In the genomic region with DNA sequence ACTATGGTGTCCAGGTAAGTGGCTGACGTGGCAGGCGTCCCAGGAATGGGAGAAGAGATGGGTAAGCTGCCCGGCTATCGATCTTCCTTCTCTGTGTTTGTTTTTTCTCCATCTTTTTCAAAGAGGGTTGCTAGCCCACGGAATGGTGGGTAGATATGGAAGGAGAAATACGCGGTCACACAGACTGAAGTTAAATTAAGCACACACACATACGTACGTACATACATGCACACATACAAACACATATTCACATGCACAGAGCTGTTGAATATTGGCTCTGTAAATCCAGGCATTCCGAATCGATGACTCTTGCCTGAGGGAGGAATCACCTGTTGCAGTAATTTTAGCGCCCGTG, we compare ENCODE assay signal across 8 mouse cellular contexts. TPM values are rescaled to one million over a fixed set of nuclear protein-coding genes. Genes with fewer than 3 reads are reported as not detected.
DNase-seq lines count a peak whose midpoint lies in the region; ATAC-seq lines count a peak whose summit lies in the region.

No protein-coding gene starts in this region.

- DNase-seq in lung, postnatal 14 days, result no peak
- DNase-seq in embryonic facial prominence, embryonic 14.5 days (ENCODE audit: low spot score), result no peak
- DNase-seq in adrenal gland, postnatal 36 days, result no peak
- DNase-seq in gastrocnemius, postnatal 4 days (ENCODE audit: low spot score in 2 of 2), result no peak

- H3K4me1 ChIP-seq in lung, embryonic 15.5 days, result peaks cover 23% of the 10 kb centered on the region
- peaks cover 11% of the 10 kb centered on the region for H3K4me1 ChIP-seq in embryonic facial prominence, embryonic 14.5 days (ENCODE audit: control insufficient read depth, insufficient read depth, low read length)
- peaks cover 8% of the 10 kb centered on the region for H3K4me1 ChIP-seq in intestine, embryonic 16.5 days (ENCODE audit: control insufficient read depth, insufficient read depth, low read length)
- H3K4me1 ChIP-seq in neural tube, embryonic 14.5 days (ENCODE audit: control insufficient read depth, insufficient read depth, low read length), result peaks cover 7% of the 10 kb centered on the region

- H3K4me2 ChIP-seq in lung, embryonic 15.5 days, result peak overlapping the region; percentile 69
- H3K4me2 ChIP-seq in embryonic facial prominence, embryonic 14.5 days (ENCODE audit: low read depth, low read length), result peak overlapping the region; percentile 89
- peak overlapping the region; percentile 64 for H3K4me2 ChIP-seq in intestine, embryonic 16.5 days (ENCODE audit: low read depth, low read length)
- peak overlapping the region; percentile 79 for H3K4me2 ChIP-seq in neural tube, embryonic 14.5 days (ENCODE audit: low read depth, low read length)

- peak overlapping the region; percentile 91; the same call in 1 of the 2 replicates for H3K27ac ChIP-seq in lung, embryonic 15.5 days
- peak overlapping the region; percentile 95 for H3K27ac ChIP-seq in embryonic facial prominence, embryonic 14.5 days (replicated peaks; ENCODE audit: low read depth, low read length)
- peak overlapping the region; percentile 95 for H3K27ac ChIP-seq in intestine, embryonic 16.5 days (ENCODE audit: low read length)
- H3K27ac ChIP-seq in neural tube, embryonic 14.5 days (ENCODE audit: low read depth, low read length), result peak overlapping the region; percentile 89

- no peaks in the 10 kb centered on the region for H3K9me3 ChIP-seq in lung, embryonic 15.5 days
- H3K9me3 ChIP-seq in embryonic facial prominence, embryonic 14.5 days (ENCODE audit: control insufficient read depth, low read length), result no peaks in the 10 kb centered on the region
- H3K9me3 ChIP-seq in intestine, embryonic 16.5 days (ENCODE audit: control insufficient read depth, low read length), result no peaks in the 10 kb centered on the region
- no peaks in the 10 kb centered on the region for H3K9me3 ChIP-seq in neural tube, embryonic 14.5 days (ENCODE audit: control insufficient read depth, low read length)

- 5% methylated on average over 13 of the region's 13 CpGs for WGBS in lung, embryonic 15.5 days
- WGBS in embryonic facial prominence, embryonic 14.5 days, result 7% methylated on average over 13 of the region's 13 CpGs
- WGBS in intestine, embryonic 16.5 days, result 8% methylated on average over 13 of the region's 13 CpGs
- WGBS in neural tube, embryonic 14.5 days, result 13% methylated on average over 13 of the region's 13 CpGs

- peak overlapping the region; percentile 67 for H3K4me3 ChIP-seq in lung, embryonic 15.5 days
- H3K4me3 ChIP-seq in embryonic facial prominence, embryonic 14.5 days (ENCODE audit: low read depth, low read length), result peak overlapping the region; percentile 59
- peak overlapping the region; percentile 60 for H3K4me3 ChIP-seq in intestine, embryonic 16.5 days (ENCODE audit: low read length)
- H3K4me3 ChIP-seq in neural tube, embryonic 14.5 days (ENCODE audit: low read depth, low read length), result peak overlapping the region; percentile 54

- H3K36me3 ChIP-seq in lung, embryonic 15.5 days, result peaks cover 17% of the 10 kb centered on the region; the same call in 1 of the 2 replicates
- H3K36me3 ChIP-seq in embryonic facial prominence, embryonic 14.5 days (ENCODE audit: control insufficient read depth, insufficient read depth, low read length), result peaks cover 29% of the 10 kb centered on the region
- peaks cover 7% of the 10 kb centered on the region for H3K36me3 ChIP-seq in intestine, embryonic 16.5 days (ENCODE audit: control insufficient read depth, insufficient read depth, low read length)
- no peaks in the 10 kb centered on the region for H3K36me3 ChIP-seq in neural tube, embryonic 14.5 days (ENCODE audit: control insufficient read depth, insufficient read depth, low read length)

- no peak for ATAC-seq in lung, embryonic 15.5 days (ENCODE audit: borderline replicate concordance, extremely low read depth, low FRiP score, low TSS enrichment)
- no peak for ATAC-seq in embryonic facial prominence, embryonic 14.5 days (ENCODE audit: low read depth)
- ATAC-seq in intestine, embryonic 16.5 days, result no peak; the same call in 1 of the 2 replicates
- ATAC-seq in neural tube, embryonic 14.5 days (ENCODE audit: low read depth), result peak; percentile 11; the same call in 1 of the 2 replicates
- no peak for ATAC-seq in cerebellum, adult (ENCODE audit: insufficient number of reproducible peaks, low FRiP score, low TSS enrichment)

- peak overlapping the region; percentile 67 for H3K9ac ChIP-seq in lung, embryonic 15.5 days
- H3K9ac ChIP-seq in embryonic facial prominence, embryonic 14.5 days (ENCODE audit: low read depth, low read length), result peak overlapping the region; percentile 78
- H3K9ac ChIP-seq in intestine, embryonic 16.5 days (ENCODE audit: low read depth, low read length), result peak overlapping the region; percentile 80
- peak overlapping the region; percentile 63 for H3K9ac ChIP-seq in neural tube, embryonic 14.5 days (replicated peaks; ENCODE audit: low read depth, low read length)

- no peaks in the 10 kb centered on the region for H3K27me3 ChIP-seq in lung, embryonic 15.5 days
- no peaks in the 10 kb centered on the region for H3K27me3 ChIP-seq in embryonic facial prominence, embryonic 14.5 days (replicated peaks; ENCODE audit: control insufficient read depth, insufficient read depth, low read length)
- H3K27me3 ChIP-seq in intestine, embryonic 16.5 days (replicated peaks; ENCODE audit: control insufficient read depth, insufficient read depth, low read length), result no peaks in the 10 kb centered on the region
- H3K27me3 ChIP-seq in neural tube, embryonic 14.5 days (ENCODE audit: control insufficient read depth, insufficient read depth, low read length), result no peaks in the 10 kb centered on the region

RNA-seq across cellular contexts. Expression of a gene that starts 25.6 kb away (rescaled TPM):
- not detected in 2 replicates for polyA plus RNA-seq in lung, embryonic 15.5 days (2015; fragmentation: Nextera tagmentation; extraction: Ambion mirVana)
- not detected in 2 replicates for polyA plus RNA-seq in embryonic facial prominence, embryonic 14.5 days (2014; fragmentation: Nextera tagmentation; extraction: Ambion mirVana)
- polyA plus RNA-seq in intestine, embryonic 16.5 days (2015; fragmentation: Nextera tagmentation; extraction: Ambion mirVana), result not detected in 2 replicates
- polyA plus RNA-seq in neural tube, embryonic 14.5 days (2014; fragmentation: Nextera tagmentation; extraction: Ambion mirVana), result not detected in 2 replicates
- not detected for total RNA-seq in adrenal gland, postnatal 36 days (2021)
- total RNA-seq in gastrocnemius, postnatal 4 days (2021), result not detected

RNA-seq across cellular contexts. Expression of a gene that starts 29.9 kb away (rescaled TPM):
- 0.55 and 0.98 TPM in 2 replicates for polyA plus RNA-seq in lung, embryonic 15.5 days (2015; fragmentation: Nextera tagmentation; extraction: Ambion mirVana)
- polyA plus RNA-seq in embryonic facial prominence, embryonic 14.5 days (2014; fragmentation: Nextera tagmentation; extraction: Ambion mirVana), result 4.9 and 7.2 TPM in 2 replicates
- 4.4 and 5.2 TPM in 2 replicates for polyA plus RNA-seq in intestine, embryonic 16.5 days (2015; fragmentation: Nextera tagmentation; extraction: Ambion mirVana)
- 136 and 145 TPM in 2 replicates for polyA plus RNA-seq in neural tube, embryonic 14.5 days (2014; fragmentation: Nextera tagmentation; extraction: Ambion mirVana)
- total RNA-seq in adrenal gland, postnatal 36 days (2021), result 10 to 100 TPM in 1 of 2 experiments, 1 to 10 TPM in 1; 7.2 to 11.0 TPM
- 1 to 10 TPM; 4.9 to 5.9 TPM for total RNA-seq in gastrocnemius, postnatal 4 days (2021)

RNA-seq across cellular contexts. Expression of a gene that starts 43.1 kb away (rescaled TPM):
- 1.6 and 1.8 TPM in 2 replicates for polyA plus RNA-seq in lung, embryonic 15.5 days (2015; fragmentation: Nextera tagmentation; extraction: Ambion mirVana)
- 3.7 and 5.0 TPM in 2 replicates for polyA plus RNA-seq in embryonic facial prominence, embryonic 14.5 days (2014; fragmentation: Nextera tagmentation; extraction: Ambion mirVana)
- 0.07 and 0.11 TPM in 2 replicates for polyA plus RNA-seq in intestine, embryonic 16.5 days (2015; fragmentation: Nextera tagmentation; extraction: Ambion mirVana)
- polyA plus RNA-seq in neural tube, embryonic 14.5 days (2014; fragmentation: Nextera tagmentation; extraction: Ambion mirVana), result 0.14 and 0.15 TPM in 2 replicates
- total RNA-seq in adrenal gland, postnatal 36 days (2021), result 1 to 10 TPM in 1 of 2 experiments, under 1 TPM in 1; 0.95 to 1.3 TPM
- total RNA-seq in gastrocnemius, postnatal 4 days (2021), result 100 to 1,000 TPM; 152 to 158 TPM

RNA-seq across cellular contexts. Expression of a gene that starts 47.4 kb away (rescaled TPM):
- 4.9 and 5.6 TPM in 2 replicates for polyA plus RNA-seq in lung, embryonic 15.5 days (2015; fragmentation: Nextera tagmentation; extraction: Ambion mirVana)
- 6.9 and 7.3 TPM in 2 replicates for polyA plus RNA-seq in embryonic facial prominence, embryonic 14.5 days (2014; fragmentation: Nextera tagmentation; extraction: Ambion mirVana)
- polyA plus RNA-seq in intestine, embryonic 16.5 days (2015; fragmentation: Nextera tagmentation; extraction: Ambion mirVana), result 1.4 and 1.9 TPM in 2 replicates
- polyA plus RNA-seq in neural tube, embryonic 14.5 days (2014; fragmentation: Nextera tagmentation; extraction: Ambion mirVana), result 9.3 and 11.3 TPM in 2 replicates
- 10 to 100 TPM; 20.4 to 21.2 TPM for total RNA-seq in adrenal gland, postnatal 36 days (2021)
- total RNA-seq in gastrocnemius, postnatal 4 days (2021), result 1 to 10 TPM; 7.5 to 9.0 TPM

Comparison
In these comparisons a context has a peak if more than half of its experiments do, and no peak if none do; other contexts are left out.
1. RNA of a gene that starts 29.9 kb away (polyA plus RNA-seq): 136 to 145 TPM in neural tube, embryonic 14.5 days; 4.4 to 5.2 TPM in intestine, embryonic 16.5 days, 4.9 to 7.2 TPM in embryonic facial prominence, embryonic 14.5 days and 0.55 to 0.98 TPM in lung, embryonic 15.5 days; every median in the first group is over 10 times any median in the second.
2. Peak in every context shown above with its lines, with median percentiles within 50 percentile points of each other: H3K27ac ChIP-seq, H3K4me2 ChIP-seq, H3K4me3 ChIP-seq and H3K9ac ChIP-seq.